Mouse (Mus musculus): ENCODE measurements at regions not wholly inside any gene's neighbourhood (a gene's known extent, or its start where the extent isn't known, plus 50 kb on each side); places are given as distances from the start of the nearest gene placed in this dataset.
A peak's percentile ranks its signal among the peaks of the same experiment; 100 is the strongest.
"Not testable (repeated sequence)": the region's sequence is repeated elsewhere in the genome, so short reads cannot be mapped to it uniquely, and the experiment has no call there.

GRCm38 (mm10) chr3:7010294-7011087 lies 390.2 kb upstream of the 1700008P02Rik start:
- TF ChIP-seq POLR2A (IDR thresholded peaks at IDR 0.05; ENCODE audit: borderline replicate concordance, control insufficient read depth, low read depth, low read length): no peak
- TF ChIP-seq CTCF (IDR thresholded peaks at IDR 0.05; ENCODE audit: control insufficient read depth, insufficient read depth, low read length): no peak
- Histone ChIP-seq H3K4me1 (ENCODE audit: control insufficient read depth, insufficient read depth, low read length) (no peaks in the 10 kb centered on the region), H3K27ac (ENCODE audit: control insufficient read depth, insufficient read depth, low read depth, low read length, poor library complexity) (no peak overlapping the region), H3K4me3 (replicated peaks; ENCODE audit: control insufficient read depth, low read depth, low read length) (no peak overlapping the region)
- 55% methylated on average over 7 of the region's 7 CpGs for WGBS

- H3K4me1 ChIP-seq (ENCODE audit: control insufficient read depth, insufficient read depth, low read length): no peaks in the 10 kb centered on the region
- 78% methylated on average over 7 of the region's 7 CpGs for WGBS
- TF ChIP-seq POLR2A (IDR thresholded peaks at IDR 0.05; ENCODE audit: borderline replicate concordance, control insufficient read depth, low read depth, low read length) (no peak), CTCF (IDR thresholded peaks at IDR 0.05; ENCODE audit: control insufficient read depth, insufficient read depth, low read length) (no peak)
Measured at GRCm38 (mm10) chr3:7008671-7009217, 388.5 kb upstream of the 1700008P02Rik start.

DNA sequence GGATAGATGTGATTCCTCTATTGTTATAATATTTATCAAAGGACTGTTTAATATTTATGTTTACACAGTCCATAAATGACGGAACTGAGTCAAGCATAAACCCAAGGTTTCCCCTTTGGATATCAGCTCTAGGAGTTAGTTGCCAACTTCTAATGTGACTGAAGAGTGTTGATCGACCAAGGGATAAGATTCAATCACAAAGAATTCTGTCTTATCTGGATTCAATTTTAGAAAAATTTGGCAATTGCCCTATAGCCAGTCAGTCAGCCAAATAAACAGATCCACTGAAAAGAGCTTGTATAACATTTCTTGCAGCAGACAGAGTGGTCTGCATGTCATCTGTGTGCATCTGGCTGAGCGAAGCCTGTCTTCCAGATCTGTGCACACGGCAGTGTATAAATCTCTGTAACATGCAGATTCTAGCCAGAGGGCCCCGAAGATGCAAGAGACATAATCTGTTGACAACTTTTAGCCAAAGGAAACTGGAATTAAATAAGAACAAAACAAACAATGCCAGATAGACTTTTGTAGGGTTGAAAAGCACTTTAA lies 387.6 kb upstream of the 1700008P02Rik start:
- no peak for TF ChIP-seq POLR2A (IDR thresholded peaks at IDR 0.05; ENCODE audit: borderline replicate concordance, control insufficient read depth, low read depth, low read length)
- no peak for TF ChIP-seq CTCF (IDR thresholded peaks at IDR 0.05; ENCODE audit: control insufficient read depth, insufficient read depth, low read length)
- Histone ChIP-seq H3K4me1 (ENCODE audit: control insufficient read depth, insufficient read depth, low read length) (no peaks in the 10 kb centered on the region), H3K27ac (ENCODE audit: control insufficient read depth, insufficient read depth, low read depth, low read length, poor library complexity) (no peak overlapping the region), H3K4me3 (replicated peaks; ENCODE audit: control insufficient read depth, low read depth, low read length) (no peak overlapping the region)
- WGBS: 70% methylated on average over 5 of the region's 5 CpGs

More at GRCm38 (mm10) chr3:7008671-7009217, 388.5 kb upstream of the 1700008P02Rik start:
- no peak overlapping the region for H3K27ac ChIP-seq (ENCODE audit: control insufficient read depth, insufficient read depth, low read depth, low read length, poor library complexity)
- H3K4me3 ChIP-seq (replicated peaks; ENCODE audit: control insufficient read depth, low read depth, low read length): no peak overlapping the region

GRCm38 (mm10) chr3:6991735-6992134 lies 371.5 kb upstream of the 1700008P02Rik start:
- not testable (repeated sequence) for H3K4me1 ChIP-seq (ENCODE audit: control insufficient read depth, insufficient read depth, low read length); H3K27ac ChIP-seq (ENCODE audit: control insufficient read depth, insufficient read depth, low read depth, low read length, poor library complexity); H3K4me3 ChIP-seq (replicated peaks; ENCODE audit: control insufficient read depth, low read depth, low read length)
- WGBS: 68% methylated on average over 5 of the region's 5 CpGs

DNA sequence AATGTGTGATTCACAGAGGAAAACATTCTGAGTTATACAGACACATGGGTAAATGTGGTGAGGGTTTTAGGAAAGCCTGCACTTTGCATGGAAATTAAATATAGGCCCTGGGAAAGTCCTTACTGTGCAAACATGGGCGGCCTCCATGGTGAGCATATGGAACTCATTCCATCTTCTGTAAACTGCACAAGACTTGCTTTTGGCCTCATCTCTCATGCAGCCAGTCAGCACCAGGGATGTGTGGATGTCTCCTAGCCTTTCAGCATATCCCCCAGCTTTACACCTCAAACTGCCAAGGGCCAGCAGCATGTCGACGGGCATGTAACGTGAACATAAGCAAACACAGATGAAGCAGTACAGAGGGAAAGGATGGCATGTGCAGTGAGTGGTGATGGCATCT lies 364.7 kb upstream of the 1700008P02Rik start:
- Histone ChIP-seq H3K27ac (ENCODE audit: control insufficient read depth, insufficient read depth, low read depth, low read length, poor library complexity) (no peak overlapping the region), H3K4me1 (ENCODE audit: control insufficient read depth, insufficient read depth, low read length) (no peaks in the 10 kb centered on the region), H3K4me3 (replicated peaks; ENCODE audit: control insufficient read depth, low read depth, low read length) (no peak overlapping the region)
- WGBS: 73% methylated on average over 4 of the region's 4 CpGs
- TF ChIP-seq CTCF (IDR thresholded peaks at IDR 0.05; ENCODE audit: control insufficient read depth, insufficient read depth, low read length) (peak; percentile 4; the same call in 1 of the 2 replicates), POLR2A (IDR thresholded peaks at IDR 0.05; ENCODE audit: borderline replicate concordance, control insufficient read depth, low read depth, low read length) (no peak)

DNA sequence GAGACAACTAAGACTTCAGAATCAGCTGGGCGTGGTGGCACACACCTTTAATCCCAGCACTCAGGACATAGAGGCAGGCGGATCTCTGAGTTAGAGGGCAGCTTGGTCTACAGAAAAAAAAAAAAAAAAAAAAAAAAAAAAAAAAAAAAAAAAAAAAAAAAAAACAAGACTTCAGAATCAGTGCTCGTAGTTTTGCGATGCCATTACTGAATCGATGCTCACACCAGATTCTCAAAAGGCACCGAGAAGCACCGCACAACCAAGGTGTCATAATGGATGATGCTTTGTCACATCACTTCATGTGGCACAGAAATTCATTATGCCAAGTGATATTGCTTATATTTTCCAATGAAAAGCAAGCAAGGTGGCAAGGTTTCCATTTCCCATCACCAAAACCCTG lies 337.4 kb upstream of the 1700008P02Rik start:
- no peaks in the 10 kb centered on the region for H3K4me1 ChIP-seq (ENCODE audit: control insufficient read depth, insufficient read depth, low read length)
- no peak overlapping the region for H3K4me3 ChIP-seq (replicated peaks; ENCODE audit: control insufficient read depth, low read depth, low read length)
- 79% methylated on average over 7 of the region's 7 CpGs for WGBS
- no peak for TF ChIP-seq CTCF (IDR thresholded peaks at IDR 0.05; ENCODE audit: control insufficient read depth, insufficient read depth, low read length)
- no peak for TF ChIP-seq POLR2A (IDR thresholded peaks at IDR 0.05; ENCODE audit: borderline replicate concordance, control insufficient read depth, low read depth, low read length)
- no peak overlapping the region for H3K27ac ChIP-seq (ENCODE audit: control insufficient read depth, insufficient read depth, low read depth, low read length, poor library complexity)

GRCm38 (mm10) chr3:6932535-6933103 lies 312.4 kb upstream of the 1700008P02Rik start:
- WGBS: 69% methylated on average over 4 of the region's 4 CpGs
- TF ChIP-seq CTCF (IDR thresholded peaks at IDR 0.05; ENCODE audit: control insufficient read depth, insufficient read depth, low read length): no peak
- Histone ChIP-seq H3K27ac (ENCODE audit: control insufficient read depth, insufficient read depth, low read depth, low read length, poor library complexity) (no peak overlapping the region), H3K4me1 (ENCODE audit: control insufficient read depth, insufficient read depth, low read length) (no peaks in the 10 kb centered on the region), H3K4me3 (replicated peaks; ENCODE audit: control insufficient read depth, low read depth, low read length) (no peak overlapping the region)

DNA sequence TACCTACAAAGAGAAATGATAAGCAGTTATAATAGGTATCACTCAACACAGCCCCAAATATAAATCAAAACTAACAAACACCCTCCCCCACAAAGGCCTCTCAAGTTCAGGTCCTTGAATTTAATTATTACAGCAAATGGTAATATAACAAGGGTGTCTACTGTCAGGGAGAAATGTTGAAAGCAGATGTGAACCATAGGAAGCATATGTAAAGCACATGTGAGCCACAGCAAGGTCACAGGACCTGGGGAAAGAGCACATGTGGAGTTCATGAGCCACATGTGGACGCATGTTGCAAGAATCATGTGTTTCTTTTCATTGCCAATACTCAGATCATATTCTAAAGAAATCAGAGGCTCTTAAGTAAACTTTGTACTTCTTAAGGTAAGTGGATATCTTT lies 306.5 kb upstream of the 1700008P02Rik start:
- TF ChIP-seq CTCF (IDR thresholded peaks at IDR 0.05; ENCODE audit: control insufficient read depth, insufficient read depth, low read length): no peak
- TF ChIP-seq POLR2A (IDR thresholded peaks at IDR 0.05; ENCODE audit: borderline replicate concordance, control insufficient read depth, low read depth, low read length): no peak
- Histone ChIP-seq H3K4me3 (replicated peaks; ENCODE audit: control insufficient read depth, low read depth, low read length) (no peak overlapping the region), H3K4me1 (ENCODE audit: control insufficient read depth, insufficient read depth, low read length) (no peaks in the 10 kb centered on the region), H3K27ac (ENCODE audit: control insufficient read depth, insufficient read depth, low read depth, low read length, poor library complexity) (no peak overlapping the region)
- whole genome bisulfite sequencing: 60% methylated on average over 1 of the region's 1 CpGs

DNA sequence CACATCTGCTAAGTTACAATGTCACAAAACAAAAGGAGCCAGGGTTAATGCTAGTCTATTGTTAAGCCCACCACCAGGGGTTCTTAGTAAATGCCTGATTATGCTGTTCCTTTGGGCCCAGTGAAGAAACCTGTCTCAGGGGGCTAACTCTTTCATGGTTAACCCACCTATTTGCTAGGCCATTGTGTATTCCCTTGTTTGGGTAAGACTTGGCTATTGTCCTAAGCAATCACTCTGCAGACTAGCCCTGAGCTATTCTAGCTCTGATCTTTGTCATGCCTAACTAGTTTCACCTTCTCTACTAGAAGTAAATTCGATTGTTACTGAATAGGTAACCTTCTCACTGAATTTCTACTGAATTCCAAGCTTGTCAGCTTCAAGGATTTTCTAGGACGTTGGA lies 302.4 kb upstream of the 1700008P02Rik start:
- 46% methylated on average over 2 of the region's 2 CpGs for WGBS
- not testable (repeated sequence) for H3K4me3 ChIP-seq (replicated peaks; ENCODE audit: control insufficient read depth, low read depth, low read length); H3K4me1 ChIP-seq (ENCODE audit: control insufficient read depth, insufficient read depth, low read length); H3K27ac ChIP-seq (ENCODE audit: control insufficient read depth, insufficient read depth, low read depth, low read length, poor library complexity)
